Mouse (Mus musculus) heart, postnatal 14 days (tissue): ENCODE data around the gene Mycl. TPM values are rescaled to one million over a fixed set of nuclear protein-coding genes. Genes with fewer than 3 reads are reported as not detected.
"Not testable (repeated sequence)": the region's sequence is repeated elsewhere in the genome, so short reads cannot be mapped to it uniquely, and the experiment has no call there.

Experiments
- DNase-seq, 2 experiments: peaks; one replicate each; pipeline ENCODE4 v3.0.0; 2021 to 2022
- intact Hi-C: fragments of 180-260 bp; cut with DNase I; formaldehyde crosslinking; loops from one replicate; pipeline ENCODE4 v1.15.1; 2025
- total RNA-seq, 2 experiments: library from RNA; stranded (reverse); gene quantifications; 2 replicates each; pipeline ENCODE4 v1.2.3; 2021

Mycl gene
- total RNA-seq, 2 experiments from 2014 or later = 0.32 to 0.62 TPM

DNA sequence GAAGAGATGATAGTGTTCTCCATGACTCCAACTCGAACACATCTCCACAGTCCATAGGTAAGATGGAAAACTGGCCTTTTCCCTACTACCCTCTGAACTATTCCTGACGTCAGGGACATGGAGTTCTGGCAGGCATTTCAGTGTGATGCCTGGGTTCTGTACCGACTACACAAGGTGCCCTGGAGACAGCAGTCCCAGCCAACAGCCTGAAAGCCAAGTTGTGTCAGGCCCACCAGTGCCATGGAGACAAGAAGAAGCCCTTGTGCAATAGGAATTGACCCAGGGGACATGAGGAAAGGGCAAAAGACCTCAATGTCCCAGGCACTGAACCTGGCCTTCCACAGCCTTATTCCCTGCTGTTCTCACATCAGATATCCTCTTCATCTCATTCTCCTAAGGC, 15.6 kb upstream of the Mycl start:
- intact Hi-C loops = no loop called here
- DNase-seq = no peak

DNA sequence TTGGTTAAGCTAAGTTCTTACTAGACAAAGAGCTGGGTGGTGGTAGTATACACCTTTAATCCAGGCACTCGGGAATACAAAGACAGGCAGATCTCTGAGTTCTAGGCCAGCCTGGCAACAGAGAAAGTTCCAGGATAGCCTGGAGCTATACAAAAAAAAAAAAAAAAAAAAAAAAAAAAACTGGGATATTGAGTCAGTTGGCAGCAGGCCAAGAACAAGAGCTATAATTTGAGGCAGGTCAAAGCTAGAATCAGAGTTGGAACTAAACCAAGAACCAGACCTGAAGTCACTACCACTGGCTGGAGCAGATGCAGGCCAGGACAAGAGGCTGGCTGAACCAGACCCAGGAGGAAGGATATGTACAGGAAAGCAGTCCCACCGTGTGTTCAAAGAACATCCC, 14.8 kb upstream of the Mycl start:
- no peak for DNase-seq
- intact Hi-C loops = no loop called here

DNA sequence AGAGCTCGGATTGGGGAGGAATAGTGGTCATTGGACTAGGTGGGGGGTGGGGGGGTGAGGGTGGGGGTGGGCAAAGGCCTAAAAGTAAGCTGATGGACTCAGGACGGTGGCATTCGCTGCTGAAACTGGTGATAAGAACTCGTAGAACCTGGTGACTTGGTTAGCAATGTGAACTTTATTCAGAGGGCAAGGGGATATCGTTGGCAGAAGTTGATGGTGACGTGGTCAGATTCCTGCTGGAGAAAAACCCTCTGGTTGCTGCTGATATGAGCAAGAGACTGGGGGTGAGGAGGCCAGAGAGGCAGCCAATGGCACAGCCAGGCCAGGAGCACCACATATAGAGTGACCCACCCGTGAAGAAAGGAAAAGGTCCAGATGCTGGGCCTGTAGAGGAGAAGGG, 14.2 kb upstream of the Mycl start:
- no peak for DNase-seq
- intact Hi-C loops = no loop called here

DNA sequence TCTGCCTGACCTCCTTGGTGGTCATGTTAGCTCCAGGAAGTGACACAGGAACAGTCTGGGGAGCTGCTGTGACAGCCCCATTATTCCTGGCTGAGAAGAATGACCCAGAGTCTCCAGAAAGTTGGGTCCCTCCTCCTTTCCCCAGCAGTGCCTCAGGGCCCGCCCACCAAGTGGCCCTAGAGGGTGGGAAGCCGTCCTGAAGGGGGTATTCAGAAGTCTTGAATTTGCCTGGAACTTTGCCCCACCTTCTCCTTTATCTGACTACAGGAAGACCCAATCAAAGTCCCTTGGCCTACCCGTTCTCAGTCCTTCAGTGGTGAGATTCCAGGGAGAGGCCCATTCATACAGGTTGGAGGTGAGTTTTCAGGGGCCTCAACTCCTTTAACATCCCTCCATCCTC, 13.5 kb upstream of the Mycl start:
- DNase-seq = no peak
- intact Hi-C loops = no loop called here

DNA sequence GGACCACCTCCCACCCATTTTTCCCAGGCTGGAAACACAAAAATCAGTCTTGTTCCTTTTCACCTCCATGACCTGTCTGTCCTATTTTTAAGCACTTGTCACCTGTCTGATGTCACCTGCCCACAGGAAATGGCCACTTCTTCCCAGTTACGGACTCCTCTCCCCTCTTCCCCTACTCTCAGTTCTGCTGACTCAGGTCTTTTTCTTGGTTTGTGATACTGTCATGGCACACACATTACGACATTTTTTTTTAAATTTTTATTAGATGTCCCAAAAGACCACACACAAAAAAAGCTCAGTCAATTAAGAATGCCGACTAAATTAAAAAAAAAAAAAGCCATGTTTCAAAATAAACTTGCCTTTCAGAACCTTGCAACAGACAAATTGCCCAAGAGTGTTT, 12.9 kb upstream of the Mycl start:
- intact Hi-C loops = no loop called here
- DNase-seq = no peak

DNA sequence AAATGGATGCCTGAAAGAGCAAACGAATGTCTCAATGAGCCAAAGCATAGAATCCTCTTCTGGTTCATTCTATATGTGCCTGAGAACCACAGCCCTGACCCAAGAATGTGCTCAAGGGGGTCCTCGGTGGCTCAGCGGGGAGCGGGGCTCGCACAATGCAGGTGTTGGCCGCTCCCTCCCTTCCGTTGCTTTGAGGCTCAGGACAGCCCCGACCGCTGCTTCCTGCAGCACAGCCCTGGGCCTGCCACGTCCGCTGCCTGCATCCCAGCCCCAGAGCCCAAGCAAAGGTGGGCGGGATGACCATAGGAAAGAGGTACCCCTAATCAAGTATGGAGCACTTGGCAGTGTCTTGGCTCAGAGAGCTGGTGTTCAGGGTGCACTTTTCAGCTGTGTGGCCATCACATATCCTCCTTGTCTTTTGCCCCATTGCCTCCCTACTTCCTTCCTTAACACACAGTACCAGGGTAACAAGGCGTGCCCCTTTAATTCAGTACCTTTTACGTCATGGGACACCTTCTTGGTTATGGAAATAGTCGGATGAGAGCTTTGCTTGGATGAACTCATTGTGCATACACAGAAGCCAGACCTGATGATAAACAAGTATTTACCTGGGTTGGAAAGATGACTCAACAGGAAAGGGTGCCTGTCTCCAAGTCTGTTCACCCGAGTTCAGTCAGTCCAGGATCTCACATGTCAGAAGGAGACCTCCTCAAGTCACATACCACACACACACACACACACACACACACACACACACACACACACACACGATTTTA, 11.8 kb upstream of the Mycl start:
- DNase-seq = no peak
- intact Hi-C loops = loop anchor here (2.0 kb wide), 3 partner anchors 39 to 175 kb away; no protein-coding TSS in a partner anchor

DNA sequence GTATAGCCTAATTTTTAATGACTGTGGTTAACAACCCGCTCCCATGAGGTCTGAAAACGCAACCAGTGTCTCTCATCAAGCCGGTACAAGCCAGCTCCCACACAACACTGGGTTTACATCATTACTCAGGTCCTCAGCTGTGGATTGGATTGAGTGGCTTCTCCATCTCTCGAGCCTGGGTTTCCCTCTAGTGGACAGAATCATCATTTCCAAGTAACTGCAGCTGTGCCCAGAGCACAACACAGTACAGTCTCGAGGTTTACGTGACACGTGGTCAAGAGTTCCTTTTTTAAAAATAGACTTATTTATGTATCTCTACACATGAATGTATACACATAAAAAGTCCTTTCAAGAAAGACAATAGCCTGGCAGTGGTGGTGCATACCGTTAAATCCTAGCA, 10.3 kb upstream of the Mycl start:
- DNase-seq = peak; percentile 33 to 69
- intact Hi-C loops = loop anchor here (2.0 to 5.0 kb wide), 4 partner anchors 40 to 176 kb away; no protein-coding TSS in a partner anchor

DNA sequence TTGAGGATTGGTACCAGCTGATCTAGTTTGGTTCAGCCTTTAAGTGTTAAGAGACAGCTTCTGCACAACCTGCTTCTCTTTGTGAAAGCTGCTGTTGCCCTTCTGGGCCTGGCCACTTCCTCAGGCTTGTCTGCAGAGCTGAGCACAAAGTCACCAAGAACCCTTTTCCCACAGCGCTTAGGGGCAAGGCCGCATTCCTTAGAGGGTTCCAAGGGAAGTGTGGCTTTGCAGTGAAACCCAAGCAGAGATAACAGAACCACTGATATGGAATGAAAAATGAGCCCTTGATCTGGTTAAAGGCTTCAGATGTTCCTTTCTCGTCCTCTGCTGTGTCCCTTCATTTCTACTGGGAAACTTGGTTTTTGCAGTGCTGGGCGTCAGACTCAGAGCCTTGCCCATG, 8.0 kb upstream of the Mycl start:
- intact Hi-C loops = loop anchor here (5.0 kb wide), 1 partner anchor 75 kb away; no protein-coding TSS in a partner anchor
- no peak for DNase-seq

DNA sequence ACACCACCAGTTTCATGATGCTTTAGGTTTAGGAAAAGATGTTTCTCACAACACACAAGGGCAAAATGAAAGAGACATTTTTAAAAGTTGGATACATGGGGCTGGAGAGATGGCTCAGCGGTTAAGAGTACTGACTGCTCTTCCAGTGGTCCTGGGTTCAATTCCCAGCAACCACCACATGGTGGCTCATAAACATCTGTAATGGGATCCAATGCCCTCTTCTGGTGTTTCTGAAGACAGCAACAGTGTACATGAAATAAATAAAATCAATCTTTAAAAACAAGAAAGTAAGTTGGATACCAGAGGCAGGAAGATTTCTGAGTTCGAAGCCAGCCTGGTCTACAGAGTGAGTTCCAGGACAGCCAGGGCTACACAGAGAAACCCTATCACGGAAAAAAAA, 7.4 kb upstream of the Mycl start:
- DNase-seq = not testable (repeated sequence)
- intact Hi-C loops = loop anchor here (5.0 kb wide), 1 partner anchor 76 kb away; no protein-coding TSS in a partner anchor

DNA sequence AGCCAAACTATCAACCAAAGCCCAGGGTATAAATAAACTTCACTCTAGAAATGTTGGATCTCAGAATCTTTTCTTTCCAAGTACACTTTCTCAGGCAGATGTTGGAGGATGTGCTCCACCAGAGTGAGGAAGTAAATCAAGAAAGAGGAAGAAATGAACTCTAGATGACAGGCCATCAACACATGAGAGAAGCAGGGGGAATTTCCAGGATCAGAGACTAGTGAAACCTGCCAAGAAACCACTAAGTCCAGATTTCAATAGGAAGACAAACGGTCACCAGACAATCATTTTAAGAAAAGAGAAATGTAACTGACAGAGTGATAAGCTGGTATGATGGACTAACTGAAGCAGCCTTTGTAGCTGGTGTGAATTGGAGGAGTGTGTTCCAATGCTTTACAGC, 4.3 kb upstream of the Mycl start:
- intact Hi-C loops = no loop called here

DNA sequence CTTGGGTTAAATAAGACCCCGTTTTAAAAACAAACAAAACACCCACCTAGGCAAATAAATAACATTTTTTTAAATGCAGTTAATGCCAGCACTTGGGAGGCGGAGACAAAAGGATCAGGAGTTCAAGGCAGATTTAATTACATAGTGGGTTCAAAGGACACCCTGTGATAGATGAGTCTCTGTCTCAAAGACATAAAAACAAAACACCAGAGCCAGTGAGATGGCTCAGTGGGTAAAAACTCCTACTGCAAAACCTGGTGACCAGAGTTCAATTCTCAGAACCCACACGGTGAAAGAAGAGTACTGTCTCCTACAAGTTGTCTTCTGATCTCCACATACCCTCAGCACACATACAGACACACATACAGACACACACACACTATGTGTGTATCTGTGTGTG, 3.2 kb upstream of the Mycl start:
- intact Hi-C loops = no loop called here
- no peak for DNase-seq

More for the DNA sequence above, 4.3 kb upstream of the Mycl start:
- DNase-seq = no peak

DNA sequence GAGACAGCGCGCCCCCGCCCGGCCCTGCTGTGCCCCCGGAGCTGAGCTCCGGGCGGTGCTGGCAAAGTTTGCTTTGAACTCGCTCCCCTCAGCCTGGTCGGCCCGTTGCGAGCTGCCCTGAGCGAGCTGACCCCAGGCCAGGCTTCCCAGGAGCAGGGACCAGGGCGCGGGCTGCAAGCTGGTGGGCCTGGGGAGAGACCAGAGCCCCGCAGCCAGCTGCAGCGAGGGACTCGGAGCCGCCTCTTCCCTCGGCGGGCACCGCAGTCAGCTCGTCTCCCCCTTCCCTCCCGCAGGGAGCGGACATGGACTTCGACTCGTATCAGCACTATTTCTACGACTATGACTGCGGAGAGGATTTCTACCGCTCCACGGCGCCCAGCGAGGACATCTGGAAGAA, 767 bp downstream of the Mycl start:
- intact Hi-C loops = no loop called here
- DNase-seq = peak; percentile 30 to 40

DNA sequence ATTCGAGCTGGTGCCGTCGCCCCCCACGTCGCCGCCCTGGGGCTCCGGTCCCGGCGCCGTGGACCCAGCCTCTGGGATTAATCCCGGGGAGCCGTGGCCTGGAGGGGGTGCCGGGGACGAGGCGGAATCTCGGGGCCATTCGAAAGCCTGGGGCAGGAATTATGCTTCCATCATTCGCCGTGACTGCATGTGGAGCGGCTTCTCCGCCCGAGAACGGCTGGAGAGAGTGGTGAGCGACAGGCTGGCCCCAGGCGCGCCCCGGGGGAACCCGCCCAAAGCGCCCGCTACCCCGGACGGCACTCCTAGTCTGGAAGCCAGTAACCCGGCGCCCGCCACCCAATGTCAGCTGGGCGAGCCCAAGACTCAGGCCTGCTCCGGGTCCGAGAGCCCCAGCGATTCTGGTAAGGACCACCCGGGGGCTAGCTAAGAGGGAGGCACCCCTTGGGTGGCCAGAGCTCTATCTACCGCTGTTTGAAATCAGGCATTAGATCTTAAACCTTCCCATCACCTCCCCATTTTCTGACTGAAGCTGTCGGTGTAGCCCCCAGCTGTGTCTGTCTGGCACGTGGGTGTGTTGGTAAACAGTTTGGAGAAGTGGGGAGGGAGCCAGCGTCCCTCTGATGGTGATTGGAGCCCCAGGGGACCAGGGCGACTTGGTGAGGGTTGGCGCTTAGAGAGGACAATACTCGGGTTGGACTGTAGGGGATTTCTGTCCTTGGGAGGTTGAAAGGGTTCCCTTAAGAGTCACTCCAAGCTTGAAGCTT, 1.3 kb downstream of the Mycl start:
- intact Hi-C loops = no loop called here
- peak; percentile 25 to 32 for DNase-seq

DNA sequence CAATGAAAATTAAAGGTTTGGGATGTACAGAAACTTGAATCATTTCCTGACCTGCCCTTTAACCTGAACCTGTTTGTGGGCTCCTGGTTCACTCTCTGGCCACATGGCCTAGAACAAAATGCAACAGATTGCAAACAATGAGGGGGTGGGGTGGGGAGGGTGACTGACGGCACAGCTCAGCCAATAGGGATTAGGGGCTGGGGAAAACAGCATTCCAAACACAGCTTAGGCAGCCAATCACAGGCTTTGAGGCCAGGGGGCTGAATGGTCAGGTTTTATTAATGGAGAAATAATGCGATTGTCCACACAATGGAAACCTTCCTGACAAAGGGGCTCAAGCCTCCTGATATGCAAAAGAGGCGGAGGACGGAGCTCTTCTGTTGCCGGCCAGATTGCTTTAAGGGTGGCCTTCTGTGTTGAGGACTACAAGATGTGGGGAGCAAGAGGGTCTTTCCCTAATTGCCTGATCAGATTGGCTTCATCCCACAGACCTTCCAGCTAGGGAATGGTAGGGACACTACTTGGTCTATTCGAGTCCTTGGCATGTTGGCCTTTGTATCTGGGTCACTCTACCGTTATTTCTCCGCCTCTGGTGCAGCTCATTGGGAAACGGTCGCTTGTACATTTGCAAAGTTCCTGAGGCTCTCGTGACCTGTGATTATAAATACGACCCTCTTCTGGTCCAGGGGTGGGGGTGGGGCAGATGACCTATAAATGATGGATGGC, 3.2 kb downstream of the Mycl start:
- DNase-seq = no peak
- intact Hi-C loops = no loop called here

DNA sequence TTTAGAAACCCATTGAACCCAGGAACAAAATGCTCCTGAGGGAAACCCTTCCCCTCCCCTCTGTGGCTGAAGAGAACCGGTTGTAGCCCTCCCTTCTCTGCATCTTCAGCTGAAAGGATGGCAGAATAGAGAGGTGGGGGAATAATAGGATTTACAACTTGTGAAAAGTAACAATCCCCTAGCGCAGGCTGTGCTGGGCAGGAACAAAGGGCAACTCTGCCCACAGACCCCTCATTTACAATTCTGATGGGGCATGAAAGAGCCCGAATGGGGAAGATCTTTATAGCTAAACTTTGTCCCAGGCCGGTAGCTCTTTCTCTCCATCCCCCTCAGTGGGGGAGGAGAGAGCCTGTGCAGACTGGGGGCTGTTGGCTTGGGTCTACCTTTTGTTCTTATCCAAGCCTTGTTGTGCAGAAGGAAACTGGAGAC, 3.8 kb downstream of the Mycl start:
- intact Hi-C loops = no loop called here
- no peak for DNase-seq

DNA sequence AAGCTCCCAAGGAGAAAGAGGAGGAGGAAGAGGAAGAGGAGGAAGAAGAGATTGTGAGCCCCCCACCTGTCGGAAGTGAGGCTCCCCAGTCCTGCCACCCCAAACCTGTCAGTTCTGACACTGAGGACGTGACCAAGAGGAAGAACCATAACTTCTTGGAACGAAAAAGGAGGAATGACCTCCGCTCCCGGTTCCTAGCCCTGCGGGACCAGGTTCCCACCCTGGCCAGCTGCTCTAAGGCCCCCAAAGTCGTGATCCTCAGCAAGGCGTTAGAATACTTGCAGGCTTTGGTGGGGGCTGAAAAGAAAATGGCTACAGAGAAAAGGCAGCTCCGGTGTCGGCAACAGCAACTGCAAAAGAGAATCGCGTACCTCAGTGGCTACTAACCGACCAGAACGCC, 4.7 kb downstream of the Mycl start:
- intact Hi-C loops = no loop called here

DNA sequence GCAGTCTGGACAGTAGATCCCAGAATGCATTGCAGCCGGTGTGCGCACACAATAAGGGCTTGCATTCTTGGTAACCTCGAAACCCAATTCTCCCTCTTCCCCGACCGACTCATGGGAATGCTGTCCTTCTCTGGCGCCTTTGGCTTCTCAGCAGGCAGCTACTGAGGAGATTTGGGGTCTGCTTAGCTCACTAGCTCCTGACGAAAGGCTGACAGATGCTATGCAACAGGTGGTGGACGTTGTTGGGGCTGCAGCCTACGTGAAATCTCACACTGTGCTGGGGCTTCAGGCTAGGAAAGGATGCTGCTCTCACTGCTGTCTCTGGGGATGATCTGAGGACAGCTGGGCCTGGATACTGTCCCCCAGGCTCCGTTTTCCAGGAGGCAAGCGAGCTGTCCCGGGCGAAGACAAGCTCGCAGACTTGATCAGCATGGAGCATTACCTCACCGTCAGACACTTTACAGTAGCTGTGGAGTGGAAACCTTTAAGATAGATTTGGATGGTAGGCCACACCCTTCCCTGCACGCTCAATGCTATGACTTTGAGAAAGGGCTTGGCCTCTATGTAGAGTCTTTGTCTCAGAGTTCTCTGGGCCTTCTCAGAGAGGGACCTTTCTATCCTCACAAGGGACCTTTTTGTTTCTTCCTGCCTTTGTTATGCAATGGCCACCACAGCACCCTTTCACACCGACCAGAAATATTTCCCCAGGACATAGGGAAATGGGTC, 5.3 kb downstream of the Mycl start:
- intact Hi-C loops = no loop called here
- no peak for DNase-seq

More for the DNA sequence above, 4.7 kb downstream of the Mycl start:
- DNase-seq = no peak

DNA sequence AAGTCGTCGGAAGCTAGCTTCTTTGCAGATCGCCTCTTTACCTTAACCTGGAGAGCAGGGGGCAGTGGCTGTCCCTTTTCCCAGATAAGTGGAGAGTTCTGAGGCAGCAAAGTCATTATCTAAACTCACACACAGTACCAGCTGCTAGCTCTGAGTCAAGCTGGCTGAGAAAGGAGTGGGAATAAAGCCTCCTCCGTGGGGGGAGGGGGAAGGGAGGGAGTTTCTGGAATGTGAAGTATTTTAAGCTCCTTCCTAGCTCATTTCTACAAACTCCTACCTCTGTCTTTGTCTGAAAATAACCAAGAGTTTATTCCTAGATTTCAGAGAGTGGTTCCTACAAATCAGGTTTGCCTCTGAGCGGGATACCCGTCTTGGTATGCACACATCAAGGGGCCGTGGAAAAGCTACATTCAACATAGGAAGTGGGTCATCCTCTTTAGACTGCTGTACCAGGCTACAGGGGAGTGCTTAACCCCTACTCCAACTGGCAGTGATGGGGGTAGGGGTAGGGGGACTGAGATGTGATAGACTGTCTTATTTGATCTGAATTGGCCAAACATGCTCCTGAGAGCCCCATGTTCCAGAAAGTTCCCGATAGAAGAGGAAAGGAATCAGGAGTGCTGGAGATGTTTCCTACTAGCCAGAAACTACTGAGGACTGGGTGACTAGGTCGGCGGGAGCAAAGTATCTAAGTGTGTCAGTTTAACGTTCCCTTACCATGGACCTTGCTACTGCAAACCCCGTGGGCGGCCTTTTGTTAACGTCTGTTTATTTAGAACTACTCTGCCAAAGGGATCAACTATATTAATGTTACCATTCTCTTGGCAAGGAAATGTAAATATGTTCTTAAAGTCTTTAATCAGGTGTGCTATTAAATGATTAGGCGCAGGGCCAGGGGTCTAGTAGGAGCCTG, 9.9 kb downstream of the Mycl start:
- intact Hi-C loops = no loop called here
- no peak for DNase-seq

DNA sequence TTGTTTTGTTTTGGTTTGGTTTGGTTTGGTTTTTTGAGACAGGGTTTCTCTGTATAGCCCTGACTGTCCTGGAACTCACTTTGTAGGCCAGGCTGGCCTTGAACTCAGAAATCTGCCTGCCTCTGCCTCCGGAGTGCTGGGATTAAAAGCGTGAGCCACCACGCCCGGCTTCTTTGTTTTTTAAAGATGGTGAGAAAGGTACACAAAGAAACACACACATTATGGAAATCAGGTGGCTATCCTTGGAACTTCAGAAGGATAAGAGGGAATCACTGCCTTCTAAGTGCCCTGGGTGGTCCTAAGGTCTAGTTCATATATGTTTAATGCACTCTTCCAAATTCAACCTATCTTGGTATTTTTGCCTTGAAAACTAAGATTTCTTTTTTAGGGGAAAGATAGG, 17.0 kb downstream of the Mycl start:
- DNase-seq, intact Hi-C loops: not testable (repeated sequence)
